Mouse (Mus musculus) erythroblast, embryonic 14.5 days (primary cell): ENCODE results near the gene Itgb6.

Experiments
- GATA1 ChIP-seq: IDR thresholded peaks from 2 replicates; pipeline ENCODE4 v1.6.1; 2012; ENCODE audit warnings: low read length, inconsistent platforms, mixed read lengths
- TAL1 ChIP-seq: IDR thresholded peaks from 3 replicates; pipeline ENCODE4 v1.6.1; 2012; ENCODE audit warnings: low read length, inconsistent platforms, mixed read lengths

DNA sequence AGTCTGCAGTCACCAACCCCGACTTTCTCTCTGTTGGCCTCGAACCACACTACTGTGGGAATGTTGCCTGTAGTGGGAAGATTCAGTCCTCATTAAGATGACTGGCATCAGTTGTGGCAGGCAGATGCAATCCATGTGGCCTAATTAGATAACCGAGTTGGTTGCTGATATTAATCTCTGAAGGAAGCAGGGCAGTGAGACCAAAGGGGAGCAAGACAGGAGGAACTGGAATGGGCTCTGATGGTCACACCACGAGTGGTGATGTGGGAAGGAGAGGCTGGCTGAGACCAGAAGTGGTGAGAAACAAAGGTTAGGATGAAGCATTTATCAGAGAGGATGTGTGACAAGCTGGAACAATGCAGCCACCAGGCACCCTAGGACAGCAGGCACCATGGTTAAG, 167.9 kb downstream of the Itgb6 start:
- TF ChIP-seq GATA1, result no peak
- no peak for TF ChIP-seq TAL1
